Mouse (Mus musculus) liver (tissue): Measurements from ENCODE around the gene Rpl5.
"Not testable (repeated sequence)": the region's sequence is repeated elsewhere in the genome, so short reads cannot be mapped to it uniquely, and the experiment has no call there.

Source experiments
- DNase-seq: peaks from one replicate; pipeline ENCODE4 v3.0.0-alpha.2; 2020; ENCODE audit warnings: mixed read lengths

The Rpl5 gene

DNA sequence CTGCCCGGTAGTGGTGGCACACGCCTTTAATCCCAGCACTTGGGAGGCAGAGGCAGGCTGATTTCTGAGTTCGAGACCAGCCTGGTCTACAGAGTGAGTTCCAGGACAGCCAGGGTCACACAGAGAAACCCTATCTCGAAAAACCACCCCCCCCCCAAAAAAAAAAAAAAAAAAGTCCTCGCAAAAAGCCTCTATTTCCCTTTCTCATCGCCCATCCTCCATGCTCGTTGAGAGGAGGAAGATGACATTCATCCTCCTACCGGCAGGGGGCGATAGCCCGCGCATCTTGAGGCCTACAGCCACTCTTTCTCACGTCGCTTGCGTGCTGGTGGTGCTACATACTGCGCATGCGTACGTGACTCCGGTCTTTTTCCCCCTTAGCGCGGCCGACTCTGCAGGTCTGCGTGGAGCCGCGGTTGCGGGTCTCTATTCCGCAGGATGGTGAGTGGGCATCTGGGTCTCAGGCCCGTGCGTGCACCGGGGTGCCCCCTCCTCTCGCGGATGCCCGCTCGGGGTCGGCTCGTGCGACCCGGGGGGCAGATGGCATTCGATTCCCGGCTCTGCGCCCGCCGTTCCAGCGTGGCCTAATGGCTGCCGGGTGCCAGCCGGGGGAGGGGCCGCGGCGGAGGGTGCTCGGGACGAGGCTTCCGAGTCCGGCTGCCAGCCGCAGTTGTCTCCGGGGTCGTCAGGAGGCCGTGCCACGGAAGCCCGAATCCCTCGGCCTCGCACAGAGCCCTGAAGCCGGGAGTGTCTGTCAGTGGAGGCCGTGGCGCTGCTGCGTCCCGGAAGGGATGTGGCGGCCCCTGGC, at the start of gene Rpl5:
TSS of gene Rpl5 (plus strand) at position 297 of the 808 bp plus-strand sequence.
- peak; percentile 96 for DNase-seq

DNA sequence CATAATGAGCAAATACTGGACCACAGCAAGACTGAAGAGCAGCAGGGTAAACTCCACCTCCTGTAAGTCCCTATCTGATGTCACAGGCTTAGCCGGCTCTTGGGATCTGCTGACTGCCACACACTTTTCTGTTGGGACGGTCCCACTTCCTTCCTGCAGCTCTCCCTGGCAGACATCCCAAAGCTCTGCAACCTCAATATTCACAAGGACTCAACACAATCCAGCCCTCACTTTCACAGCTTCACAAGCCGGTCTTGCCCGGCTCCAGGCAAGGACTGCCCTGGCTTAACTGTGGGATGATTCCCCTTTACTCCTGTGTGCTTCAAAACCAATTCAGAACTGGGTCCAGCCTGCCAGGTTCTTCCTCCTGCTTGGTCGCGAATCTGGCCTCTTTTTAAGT, 46.5 kb upstream of the Rpl5 start:
- DNase-seq, result peak; percentile 32

- DNase-seq, result no peak
Observed at GRCm38 (mm10) chr5:107854556-107854955, 45.7 kb upstream of the Rpl5 start.

DNA sequence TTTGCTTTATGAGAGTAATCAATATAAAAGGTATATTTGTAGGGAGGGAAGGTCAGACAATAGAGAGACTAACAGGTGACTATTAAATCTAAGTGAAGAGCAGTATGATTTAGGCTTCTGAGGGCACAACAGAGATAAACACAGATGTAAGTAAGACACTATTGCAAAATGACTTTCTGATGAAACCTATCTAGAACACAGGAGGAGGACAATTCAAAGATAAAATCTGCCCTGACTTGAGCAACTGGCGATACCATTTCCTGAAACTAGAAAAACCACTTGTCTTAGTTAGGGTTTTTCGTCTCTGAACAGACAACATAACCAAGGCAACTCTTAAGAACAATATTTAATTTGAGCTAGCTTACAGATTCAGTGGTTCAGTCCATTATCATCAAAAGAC, 44.8 kb upstream of the Rpl5 start:
- no peak for DNase-seq

- DNase-seq, result no peak
Observed at GRCm38 (mm10) chr5:107858963-107859362, 41.3 kb upstream of the Rpl5 start.

DNA sequence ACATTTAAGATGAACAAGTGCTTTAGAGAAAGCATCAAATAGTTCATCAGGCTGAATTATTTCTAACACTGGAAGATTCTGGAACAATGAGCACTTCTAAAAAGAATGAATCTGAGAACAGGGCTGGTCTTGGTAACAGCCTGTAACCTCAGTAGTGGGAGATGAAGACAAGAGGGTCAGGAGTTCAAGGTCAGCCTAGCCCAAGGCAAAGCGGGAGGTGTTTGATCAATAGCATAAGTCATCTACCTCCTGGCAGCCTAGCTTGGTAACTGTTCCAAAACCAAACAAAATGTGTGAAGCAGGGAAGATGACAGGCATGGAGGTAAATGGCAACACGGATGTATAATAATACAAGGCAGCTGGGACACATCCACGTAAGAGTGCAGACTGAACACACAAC, 36.3 kb upstream of the Rpl5 start:
- DNase-seq, result no peak

DNA sequence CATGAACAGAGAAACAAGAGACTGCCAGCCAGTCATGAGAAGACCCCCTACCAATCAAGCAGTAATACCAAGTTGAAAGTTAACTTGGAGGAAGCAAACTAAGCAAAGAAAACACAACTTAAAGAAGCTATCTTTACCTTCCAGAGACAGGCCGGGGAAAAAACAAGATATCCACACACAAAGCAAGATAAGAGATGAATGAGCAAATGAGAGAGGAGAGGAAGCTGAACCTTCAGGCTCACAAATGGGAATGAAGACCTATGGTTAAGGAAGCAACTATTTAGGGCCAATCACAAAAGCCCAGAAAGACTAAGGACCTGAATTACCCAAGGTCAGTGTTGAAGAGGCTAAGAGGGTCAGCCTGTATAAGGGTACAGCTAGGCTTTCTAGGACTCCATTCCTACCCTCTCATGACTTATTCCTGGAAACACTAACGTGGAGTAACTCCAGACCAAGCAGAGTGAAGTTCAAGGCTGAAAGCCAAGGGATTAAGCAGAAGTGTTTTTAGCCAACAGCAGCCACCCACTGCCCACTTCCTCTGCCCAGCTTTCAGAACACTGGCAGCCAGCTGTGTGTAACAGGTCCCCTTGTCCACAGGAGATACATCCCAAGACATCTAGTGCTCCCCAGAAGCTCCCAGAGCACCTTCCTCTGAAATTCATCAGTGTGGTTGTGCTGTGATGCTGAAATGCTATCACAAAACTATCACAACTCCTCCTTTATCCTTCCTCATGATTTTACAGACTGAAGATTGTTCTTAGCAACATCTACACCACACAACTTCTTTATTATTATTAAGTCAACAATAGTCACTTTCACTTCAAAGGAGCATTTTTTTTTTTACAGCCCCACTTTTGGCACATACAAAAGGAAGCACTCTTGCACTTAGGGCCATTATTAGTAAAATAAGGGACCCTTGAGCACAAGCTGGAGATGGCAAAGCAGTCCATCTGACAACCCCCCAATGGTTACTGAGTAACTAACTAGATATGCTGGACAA, 33.9 kb upstream of the Rpl5 start:
- peak; percentile 32 for DNase-seq

DNA sequence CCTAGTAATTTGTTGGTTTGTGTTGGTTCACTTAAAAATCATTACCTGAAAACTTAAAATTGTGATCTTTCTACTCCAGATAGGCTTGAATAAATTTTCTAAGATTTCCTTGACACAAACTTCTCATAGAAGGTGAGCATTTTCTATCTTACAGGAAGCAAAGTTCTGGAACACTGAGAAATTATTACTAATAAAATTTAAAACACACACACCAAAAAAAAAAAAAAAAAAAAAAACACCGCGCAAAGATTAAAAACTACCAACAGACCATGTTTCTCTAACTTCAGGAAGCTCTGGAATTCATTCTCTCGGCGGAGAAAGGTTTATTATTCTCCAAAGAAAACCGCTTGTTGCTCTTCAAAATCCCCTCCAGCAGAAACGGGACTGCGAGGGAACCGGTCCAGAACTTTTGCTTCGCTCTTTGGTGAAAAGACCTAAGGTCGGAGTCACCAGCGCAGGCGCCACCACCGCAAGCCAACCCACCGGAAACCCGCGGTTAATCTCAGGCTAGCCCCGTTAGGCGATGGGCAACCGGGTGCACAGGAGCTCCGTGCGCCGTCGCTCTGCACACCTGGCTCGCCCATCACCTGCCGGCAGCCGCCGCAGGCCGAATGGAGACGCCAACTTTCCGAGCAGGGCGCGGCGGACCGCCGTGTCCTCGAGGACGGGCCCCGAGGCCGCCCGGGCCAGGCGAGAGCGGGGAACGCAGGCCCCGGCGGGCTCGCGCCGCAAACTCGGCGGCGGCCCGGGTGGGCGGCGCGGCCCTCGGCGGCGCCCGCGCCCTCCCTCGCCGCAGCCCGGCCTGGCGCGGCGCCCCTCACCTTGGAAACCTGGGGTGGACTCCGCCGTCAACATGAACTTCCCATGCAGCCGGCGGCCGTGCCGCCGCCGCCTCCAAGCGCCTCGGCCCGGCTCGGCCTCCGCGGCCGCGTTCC, 32.1 kb upstream of the Rpl5 start:
- peak; percentile 75 for DNase-seq

- peak; percentile 95 for DNase-seq
Observed at GRCm38 (mm10) chr5:107868905-107869424, 31.3 kb upstream of the Rpl5 start.

DNA sequence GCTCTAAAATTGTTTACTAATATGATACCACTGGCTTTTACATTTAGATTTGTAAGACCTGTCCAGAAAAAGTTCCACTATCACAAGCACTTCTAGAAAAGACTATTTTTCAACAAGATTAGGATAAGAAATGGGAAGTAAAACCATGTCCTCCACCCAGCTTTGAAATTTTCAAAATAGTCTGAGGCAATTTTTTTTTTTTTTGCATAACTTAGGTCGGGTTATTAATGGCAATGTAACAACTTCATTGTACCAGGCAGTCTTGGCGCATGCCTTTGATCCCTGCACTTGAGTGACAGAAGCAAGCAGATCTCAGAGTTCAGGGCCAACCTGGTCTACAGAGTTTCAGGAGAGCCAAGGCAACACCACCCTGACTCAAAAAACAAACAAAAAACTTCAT, 30.6 kb upstream of the Rpl5 start:
- DNase-seq, result no peak

GRCm38 (mm10) chr5:107873330-107873729, 27.0 kb upstream of the Rpl5 start:
- peak; percentile 36 for DNase-seq

GRCm38 (mm10) chr5:107873886-107874302, 26.4 kb upstream of the Rpl5 start:
- peak; percentile 79 for DNase-seq

DNA sequence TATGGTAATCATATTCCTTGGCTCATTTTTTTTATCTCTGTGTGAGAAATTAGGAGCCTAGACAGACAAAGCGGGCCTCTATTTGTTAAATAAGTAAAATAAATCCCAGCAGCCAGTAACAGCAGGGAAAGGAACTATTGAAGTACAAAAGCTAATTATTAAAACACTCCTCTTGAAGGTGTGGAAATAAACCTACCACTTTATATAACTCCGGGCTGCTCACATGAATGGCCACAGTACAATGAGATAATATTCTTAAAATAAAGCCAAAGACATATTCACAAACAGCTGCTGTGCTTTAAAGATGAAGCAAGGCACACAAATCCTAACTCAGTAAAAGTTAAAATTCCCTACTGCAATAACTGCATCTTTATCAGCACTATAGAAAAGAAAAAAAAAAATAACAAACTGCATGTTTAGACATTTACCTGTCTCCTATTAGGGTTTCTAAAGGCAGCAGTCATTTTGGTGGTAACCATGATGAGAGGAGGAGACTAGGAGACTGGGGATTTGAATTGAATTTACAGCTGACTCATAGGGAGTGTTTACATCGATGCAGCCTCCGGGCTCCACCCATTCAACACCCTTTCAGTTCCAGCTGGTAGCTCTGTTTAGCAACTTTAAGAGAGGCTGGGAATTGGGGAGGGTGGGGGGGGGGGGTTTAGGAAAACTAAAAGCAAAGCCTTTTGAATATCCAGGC, 25.6 kb upstream of the Rpl5 start, which contains the start of gene Evi5:
TSS of gene Evi5 (minus strand) at position 547 of the 700 bp plus-strand sequence.
- DNase-seq, result peak; percentile 83

DNA sequence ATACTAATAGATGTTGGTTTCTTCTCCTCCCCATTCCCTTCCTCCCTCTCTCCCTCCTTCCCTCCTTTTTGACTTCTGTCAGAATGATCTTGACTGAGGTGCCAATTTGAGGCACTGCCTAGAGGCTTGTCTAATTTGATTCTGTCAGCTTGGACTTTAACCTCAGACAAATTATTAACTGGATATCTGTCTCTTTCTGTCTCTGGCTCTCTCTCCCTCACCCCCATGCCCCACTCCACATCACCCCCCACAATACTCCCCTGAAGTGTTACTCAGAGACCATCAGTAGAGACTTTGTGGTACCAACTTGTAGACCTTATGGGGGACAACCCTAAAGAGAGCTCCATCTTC, 25.1 kb upstream of the Rpl5 start:
- no peak for DNase-seq

DNA sequence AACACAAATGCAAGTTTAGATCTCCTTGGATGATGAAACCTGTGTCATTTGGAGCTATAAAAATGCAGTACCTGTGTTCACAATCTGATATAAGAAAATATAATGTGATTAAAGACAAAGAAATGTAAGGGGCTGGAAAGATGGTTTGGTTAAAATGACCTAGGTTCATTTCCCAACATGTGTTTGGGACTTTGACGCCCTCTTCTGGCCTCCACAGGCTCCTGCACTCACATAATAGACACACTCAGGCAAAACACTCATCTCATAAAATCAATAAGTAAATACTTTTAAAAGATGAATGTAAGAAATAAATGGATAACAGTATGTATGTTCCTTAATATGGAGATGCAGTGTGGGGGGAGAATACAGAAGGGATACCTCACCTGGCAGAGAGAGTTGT, 23.2 kb upstream of the Rpl5 start:
- DNase-seq, result no peak

- DNase-seq, result no peak
Observed at GRCm38 (mm10) chr5:107880710-107881109, 19.6 kb upstream of the Rpl5 start.

- DNase-seq, result no peak
Observed at GRCm38 (mm10) chr5:107889994-107890888, 10.1 kb upstream of the Rpl5 start.

DNA sequence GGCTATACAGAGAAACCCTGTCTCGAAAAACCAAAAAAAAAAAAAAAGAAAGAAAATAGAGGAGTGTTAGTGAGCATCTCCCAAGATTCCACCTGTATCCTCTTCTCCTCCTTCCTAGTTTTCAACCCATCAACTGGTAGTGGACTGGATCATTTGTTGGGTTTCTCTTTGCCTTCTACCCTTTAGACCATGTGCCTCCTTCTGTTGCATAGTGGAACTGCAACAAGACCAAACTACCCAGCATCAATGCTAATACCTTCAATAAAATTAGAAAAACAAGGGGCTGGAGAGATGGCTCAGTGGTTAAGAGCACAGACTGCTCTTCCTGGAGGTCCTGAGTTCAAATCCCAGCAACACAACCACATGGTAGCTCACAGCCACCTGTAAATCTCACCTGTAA, 8.8 kb upstream of the Rpl5 start:
- not testable (repeated sequence) for DNase-seq

- DNase-seq, result no peak
Observed at GRCm38 (mm10) chr5:107894676-107895075, 5.6 kb upstream of the Rpl5 start.

DNA sequence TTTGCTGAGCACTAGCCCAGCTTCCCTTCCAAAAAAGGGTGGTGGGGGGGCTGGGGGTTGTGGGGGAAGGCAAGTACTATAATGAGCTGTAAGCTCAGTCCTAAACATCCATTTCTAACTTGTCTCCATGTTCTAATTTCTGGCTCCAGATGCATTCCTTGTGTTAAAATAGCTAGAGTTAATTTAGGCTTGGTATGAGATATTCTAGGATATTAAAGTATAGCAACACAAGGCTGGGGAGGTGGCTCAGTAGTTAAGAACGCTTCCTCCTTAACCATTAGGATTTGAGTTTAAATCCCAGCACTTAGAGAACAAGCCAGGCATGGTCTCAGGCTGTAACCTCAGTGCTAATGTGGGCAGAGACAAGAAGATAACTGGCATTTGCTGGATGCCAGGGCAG, 4.0 kb upstream of the Rpl5 start:
- no peak for DNase-seq
